Mouse (Mus musculus) ES-Bruce4 (cell line): ENCODE measurements around the gene Wnt6.

Source experiments
- CTCF ChIP-seq: IDR thresholded peaks from one replicate; pipeline ENCODE4 v1.8.1; 2011; ENCODE audit warnings: low read depth, low read length
- POLR2A ChIP-seq: IDR thresholded peaks from one replicate; pipeline ENCODE4 v1.8.1; 2011; ENCODE audit warnings: low read length; ENCODE audit not compliant: insufficient read depth

DNA sequence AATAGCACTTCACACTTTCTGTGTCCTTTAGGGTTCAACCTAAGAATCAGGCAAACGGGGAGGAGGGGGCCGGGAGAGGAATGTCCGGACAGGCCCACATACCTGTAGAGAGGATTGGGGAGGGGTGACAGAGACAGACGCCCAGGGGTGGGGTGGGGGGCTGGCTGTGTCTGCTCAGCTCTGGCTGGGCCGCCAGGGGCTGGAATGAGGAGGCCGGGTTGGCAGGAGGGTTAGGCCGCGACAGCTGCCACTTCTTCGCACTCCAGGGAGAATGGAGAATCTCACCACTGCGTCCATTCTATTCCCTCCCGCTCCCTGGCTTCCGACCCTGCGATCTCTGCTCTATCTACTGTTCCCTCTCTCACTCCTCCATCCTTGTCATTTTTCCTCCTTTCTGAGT, 11.9 kb downstream of the Wnt6 start:
- TF ChIP-seq POLR2A (no peak), CTCF (no peak)
